Mouse (Mus musculus): ENCODE data around the gene Hist2h2aa2.
"Not testable (repeated sequence)": the region's sequence is repeated elsewhere in the genome, so short reads cannot be mapped to it uniquely, and the experiment has no call there.

Hist2h2aa2 gene

GRCm38 (mm10) chr3:96198601-96199251 is 41.4 kb downstream of the Hist2h2aa2 start:
- in situ Hi-C loops (cut with MboI, MseI) = not testable (repeated sequence)

- in situ Hi-C loops (cut with MboI, MseI) = no loop called here
These were observed 41.9 kb downstream of the Hist2h2aa2 start for GRCm38 (mm10) chr3:96198181-96198580.

GRCm38 (mm10) chr3:96197129-96197749 is 42.8 kb downstream of the Hist2h2aa2 start:
- in situ Hi-C loops (cut with MboI, MseI) = no loop called here

GRCm38 (mm10) chr3:96196437-96197128 is 43.5 kb downstream of the Hist2h2aa2 start:
- in situ Hi-C loops (cut with MboI, MseI) = no loop called here

- in situ Hi-C loops (cut with MboI, MseI) = no loop called here
These were observed 44.3 kb downstream of the Hist2h2aa2 start for GRCm38 (mm10) chr3:96195616-96196313.

GRCm38 (mm10) chr3:96194966-96195365 is 45.1 kb downstream of the Hist2h2aa2 start:
- in situ Hi-C loops (cut with MboI, MseI) = no loop called here

- in situ Hi-C loops (cut with MboI, MseI) = no loop called here
These were observed 47.1 kb downstream of the Hist2h2aa2 start for GRCm38 (mm10) chr3:96192977-96193376.

Data from T-helper 1 cell (primary cell).